Mouse (Mus musculus) adrenal gland, adult (tissue): ENCODE measurements around the gene Ecel1.
A peak's percentile ranks its signal among the peaks of the same experiment; 100 is the strongest.

Source experiments
- DNase-seq, 2 experiments: peaks; one replicate each; pipeline ENCODE4 v3.0.0; 2022 to 2023; ENCODE audit warnings: low spot score in 1 of 2; ENCODE audit not compliant: inconsistent age in 2 of 2

The Ecel1 gene

DNA sequence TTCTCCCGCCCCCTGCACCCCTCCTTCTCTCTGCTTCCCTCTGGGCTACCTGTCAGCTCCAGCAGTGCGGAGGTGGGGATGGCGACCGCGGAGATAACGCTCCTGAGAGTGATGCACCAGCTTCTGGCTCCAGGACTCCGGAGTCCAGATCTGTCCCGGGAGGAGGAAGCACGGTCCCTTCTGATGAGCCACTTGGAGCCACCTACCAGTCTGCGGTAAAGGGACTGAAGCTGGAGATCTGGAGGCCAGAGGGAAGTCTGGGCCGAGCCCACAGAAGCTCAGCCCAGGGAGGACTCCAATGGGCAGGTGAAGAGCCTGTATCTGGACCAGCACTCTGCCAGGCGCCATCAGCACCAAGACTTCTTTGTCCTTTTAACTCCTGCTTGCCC, at the start of gene Ecel1:
Gene Ecel1 (minus strand): TSS at position 323 of the 389 bp plus-strand sequence.
- no peak for DNase-seq

DNA sequence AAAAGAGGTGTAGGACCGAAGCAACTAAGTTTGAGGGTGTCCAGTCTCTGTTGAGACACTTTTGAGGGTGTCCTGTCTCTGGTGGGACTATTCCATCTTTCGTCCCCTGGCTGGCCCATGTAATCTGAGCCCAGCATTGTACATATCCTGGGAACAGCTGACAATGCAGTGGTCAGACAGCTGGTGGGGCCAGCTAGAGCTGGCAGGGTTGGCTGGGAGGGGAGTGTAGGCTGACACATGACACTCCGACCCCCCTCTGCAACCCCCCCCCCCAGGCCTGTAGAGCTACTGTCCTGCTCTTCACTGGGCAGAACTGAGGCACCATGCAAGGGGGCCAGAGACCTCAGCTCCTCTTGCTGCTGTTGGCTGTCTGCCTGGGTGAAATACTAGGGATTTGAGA, 49.2 kb upstream of the Ecel1 start:
- no peak for DNase-seq

DNA sequence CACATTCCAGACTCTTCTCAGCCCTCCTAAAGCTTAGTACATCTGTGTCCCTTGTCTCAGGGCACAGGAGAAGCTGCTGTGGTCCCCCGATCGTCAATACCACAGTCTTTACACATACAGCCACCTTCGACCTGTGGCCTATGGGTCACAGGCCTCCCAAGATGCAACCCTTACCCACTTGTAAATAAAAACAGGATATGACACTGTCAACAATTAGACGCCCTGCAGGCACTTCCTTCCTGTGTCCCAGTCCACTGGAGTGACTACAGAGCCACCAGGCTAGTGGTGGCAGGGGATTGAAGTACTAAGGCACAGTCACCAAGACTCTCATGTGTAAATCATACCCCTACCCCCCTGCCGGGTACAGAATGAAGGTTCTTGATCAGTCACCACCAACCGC, 48.7 kb upstream of the Ecel1 start:
- DNase-seq, result no peak

DNA sequence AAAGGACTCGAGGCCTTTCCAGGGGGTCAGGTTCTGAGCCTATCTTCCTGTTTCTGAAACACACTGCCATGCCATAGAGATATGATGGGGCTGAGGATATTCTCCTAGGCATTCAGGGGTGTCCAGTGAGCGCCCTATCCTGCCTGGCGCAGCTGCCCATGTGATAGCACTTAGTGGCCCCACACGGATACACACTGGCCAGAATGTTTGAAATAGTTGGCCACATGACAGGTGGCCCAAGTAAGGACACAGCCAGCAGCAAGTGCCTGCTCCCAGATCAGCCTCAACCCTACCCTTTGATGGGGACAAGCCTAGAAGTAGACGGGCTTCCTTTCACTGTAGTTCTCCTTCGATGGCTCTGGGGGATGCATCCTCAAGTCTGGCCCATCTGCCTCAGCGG, 48.1 kb upstream of the Ecel1 start, which contains the start of gene Chrng:
Gene Chrng (plus strand): TSS at position 193 of the 400 bp plus-strand sequence.
- DNase-seq, result no peak

DNA sequence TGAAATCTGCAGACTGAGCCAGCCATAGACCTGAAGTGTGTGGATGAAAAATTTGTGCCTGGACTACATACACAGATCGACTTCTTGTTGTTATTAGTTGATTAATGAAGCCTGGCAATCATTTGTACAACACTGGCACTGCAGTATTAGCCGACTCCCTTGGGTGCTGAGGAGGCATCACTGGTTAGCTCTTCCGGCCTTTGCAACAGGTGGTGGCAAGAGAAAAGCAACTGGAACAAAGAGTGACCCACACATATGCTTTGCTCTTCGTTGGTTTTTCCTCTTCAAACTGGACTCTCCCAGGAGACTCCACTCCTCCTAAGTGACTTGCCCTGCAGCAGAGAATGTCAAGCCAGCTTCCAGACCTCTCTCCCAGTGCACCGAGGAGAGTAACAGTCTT, 47.5 kb upstream of the Ecel1 start:
- no peak for DNase-seq

DNA sequence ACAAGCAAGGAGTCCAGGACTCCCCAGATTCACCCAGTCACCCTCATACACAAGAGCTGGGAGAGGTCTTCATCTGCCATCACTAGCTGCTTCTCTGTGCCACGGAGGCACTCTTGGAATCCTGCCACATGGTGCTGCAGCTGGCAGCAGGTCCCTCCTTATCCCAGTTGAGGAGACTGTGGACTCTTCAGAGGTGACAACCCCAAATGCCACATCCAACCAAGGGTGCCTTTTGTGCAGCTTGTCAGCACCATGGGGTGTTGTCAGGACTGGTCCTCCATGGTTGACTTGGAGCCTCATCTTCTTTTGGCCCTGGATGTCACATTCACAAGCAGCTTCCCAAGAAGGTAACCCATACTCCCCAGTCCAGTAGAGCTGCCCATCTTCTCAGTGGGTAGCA, 45.5 kb upstream of the Ecel1 start:
- no peak for DNase-seq

DNA sequence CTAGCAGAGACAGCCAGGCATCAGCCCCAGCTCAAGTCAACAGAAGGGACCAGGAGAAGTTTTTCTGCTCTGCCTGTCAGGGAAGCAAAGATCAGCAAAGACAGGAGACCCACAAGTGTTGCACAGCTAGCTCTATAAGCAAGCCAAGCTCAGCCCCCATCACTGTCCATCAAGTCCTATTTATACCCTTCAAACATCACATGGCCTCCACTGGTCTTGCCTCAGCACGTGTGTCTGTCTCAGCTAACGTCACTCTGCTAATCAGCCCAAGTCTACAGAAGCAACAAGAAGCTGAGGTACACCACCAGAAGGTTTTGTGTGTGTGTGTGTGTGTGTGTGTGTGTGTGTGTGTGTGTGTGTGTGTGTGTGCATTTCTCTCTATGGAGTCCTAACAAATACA, 44.5 kb upstream of the Ecel1 start:
- DNase-seq, result no peak

DNA sequence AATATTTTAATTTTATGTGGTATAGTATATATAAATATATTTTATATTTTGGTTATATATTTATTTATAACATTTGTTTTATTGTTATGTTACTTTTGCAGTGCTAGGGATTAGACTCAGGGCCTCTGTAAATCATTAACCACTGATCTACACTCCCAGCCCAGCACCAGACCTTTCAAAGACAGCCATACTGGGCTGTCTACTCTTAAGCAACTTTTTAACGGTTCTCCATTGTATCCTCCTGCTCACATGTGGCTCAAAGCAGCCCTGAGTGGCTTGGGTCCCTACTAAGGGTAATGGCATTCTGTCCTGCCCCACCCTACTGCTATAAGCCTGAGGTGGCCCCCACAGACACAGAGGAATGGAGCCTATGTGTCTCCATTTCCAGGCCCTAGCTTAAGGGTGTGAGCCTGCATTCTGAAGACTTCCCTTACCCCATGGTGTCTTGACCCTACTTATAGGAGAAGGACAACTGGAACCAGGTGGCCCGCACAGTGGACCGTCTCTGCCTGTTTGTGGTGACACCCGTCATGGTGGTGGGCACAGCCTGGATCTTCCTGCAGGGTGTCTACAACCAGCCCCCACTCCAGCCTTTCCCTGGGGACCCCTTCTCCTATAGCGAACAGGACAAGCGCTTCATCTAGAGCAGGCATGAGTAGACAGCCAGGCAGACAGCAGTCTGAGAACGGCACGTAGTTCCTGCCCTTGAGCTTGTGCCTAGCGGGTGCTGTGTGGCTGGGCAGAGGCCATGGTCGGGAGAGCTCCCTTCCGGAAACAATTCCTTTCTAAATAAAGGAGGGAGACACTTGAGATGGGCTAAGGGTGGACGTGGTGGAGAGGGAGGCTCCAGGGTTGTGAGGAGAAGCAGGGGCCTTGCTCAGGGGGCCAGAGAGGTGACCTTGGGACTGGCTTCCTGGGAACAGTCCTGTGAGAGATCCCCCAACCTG, 42.1 kb upstream of the Ecel1 start:
- DNase-seq, result no peak

DNA sequence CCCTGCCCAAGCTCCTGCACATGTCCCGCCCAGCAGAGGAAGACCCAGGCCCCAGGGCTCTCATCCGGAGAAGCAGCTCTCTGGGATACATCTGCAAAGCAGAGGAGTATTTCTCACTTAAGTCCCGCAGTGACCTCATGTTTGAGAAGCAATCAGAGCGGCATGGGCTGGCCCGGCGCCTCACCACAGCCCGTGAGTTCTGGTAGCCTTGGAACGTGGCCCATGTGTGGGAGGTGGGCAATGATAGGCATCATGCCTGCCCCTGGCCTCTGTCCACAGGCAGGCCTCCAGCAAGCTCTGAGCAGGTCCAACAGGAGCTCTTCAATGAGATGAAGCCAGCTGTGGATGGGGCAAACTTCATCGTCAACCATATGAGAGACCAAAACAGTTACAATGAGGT, 41.0 kb upstream of the Ecel1 start:
- DNase-seq, result no peak

DNA sequence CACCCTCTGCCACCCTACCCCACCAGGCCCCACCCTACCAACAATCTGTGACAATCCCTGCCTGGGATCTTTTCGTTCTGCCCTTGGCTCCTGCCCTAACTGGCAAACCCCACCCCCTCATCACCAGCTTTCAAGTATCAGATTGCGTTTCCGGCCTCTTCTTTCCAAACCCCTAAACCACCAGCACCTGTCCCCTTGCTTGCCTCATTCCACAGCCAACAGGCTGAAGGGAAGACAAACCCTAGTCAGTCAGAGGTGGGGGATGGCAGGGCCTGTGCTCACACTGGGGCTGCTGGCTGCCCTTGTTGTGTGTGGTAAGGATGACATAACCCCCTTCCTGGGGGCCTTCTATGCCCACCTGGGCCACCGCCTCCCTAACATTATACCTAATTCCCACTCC, 34.1 kb upstream of the Ecel1 start, which contains the start of gene Chrnd:
Gene Chrnd (plus strand): TSS at position 179 of the 400 bp plus-strand sequence.
- DNase-seq, result no peak

DNA sequence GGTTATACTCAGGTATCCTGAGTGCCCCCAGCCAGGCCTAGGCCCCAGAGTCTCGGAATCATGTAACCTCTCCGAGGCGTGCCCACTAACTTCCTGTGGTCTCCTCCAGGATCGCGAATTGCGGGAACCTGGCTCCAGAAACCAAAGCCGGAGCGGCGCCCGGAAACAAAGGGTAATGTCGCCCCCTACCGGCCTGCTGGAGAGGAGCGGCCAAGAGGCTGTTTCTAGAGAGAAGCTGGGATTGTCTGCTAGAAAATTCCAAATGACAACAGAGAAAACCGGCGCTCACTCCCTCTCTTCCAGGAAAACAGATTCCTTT, 30.7 kb upstream of the Ecel1 start:
- peak; percentile 71 to 90 for DNase-seq

DNA sequence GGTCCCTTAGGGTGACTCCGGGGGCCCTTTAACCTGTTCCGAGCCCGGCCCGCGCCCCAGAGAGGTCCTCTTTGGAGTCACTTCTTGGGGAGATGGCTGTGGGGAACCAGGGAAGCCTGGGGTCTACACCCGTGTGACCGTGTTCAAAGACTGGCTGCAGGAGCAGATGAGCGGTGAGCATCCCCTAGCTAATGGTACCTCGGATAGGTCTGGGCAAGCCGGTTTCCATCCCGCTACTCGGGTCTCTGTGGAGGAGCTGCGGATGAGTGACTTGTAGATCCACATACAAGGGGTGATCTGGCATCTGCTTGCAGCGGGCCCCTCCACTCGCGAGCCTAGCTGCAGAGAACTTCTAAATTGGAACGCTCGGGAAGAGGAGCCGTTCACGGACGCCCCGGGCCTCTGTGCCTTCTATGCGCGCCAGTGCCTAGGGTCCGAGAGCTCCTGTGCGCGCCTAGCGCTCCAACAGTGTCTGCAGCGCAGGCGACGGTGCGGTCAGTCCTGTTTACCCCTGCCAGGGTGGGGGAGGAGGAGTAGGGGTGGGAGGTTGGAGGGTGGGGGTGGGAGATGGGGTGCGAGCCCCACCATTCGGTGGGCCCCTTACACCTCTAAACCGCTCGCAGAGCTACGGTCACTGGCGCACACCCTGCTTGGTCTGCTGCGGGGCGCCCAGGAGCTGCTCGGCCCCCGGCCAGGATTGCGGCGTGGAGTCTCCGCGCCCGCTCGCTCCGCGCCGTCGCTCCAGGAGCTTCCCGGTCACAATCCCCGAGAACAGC, 30.1 kb upstream of the Ecel1 start:
- peak in 1 of 2 experiments; percentile 51 for DNase-seq

DNA sequence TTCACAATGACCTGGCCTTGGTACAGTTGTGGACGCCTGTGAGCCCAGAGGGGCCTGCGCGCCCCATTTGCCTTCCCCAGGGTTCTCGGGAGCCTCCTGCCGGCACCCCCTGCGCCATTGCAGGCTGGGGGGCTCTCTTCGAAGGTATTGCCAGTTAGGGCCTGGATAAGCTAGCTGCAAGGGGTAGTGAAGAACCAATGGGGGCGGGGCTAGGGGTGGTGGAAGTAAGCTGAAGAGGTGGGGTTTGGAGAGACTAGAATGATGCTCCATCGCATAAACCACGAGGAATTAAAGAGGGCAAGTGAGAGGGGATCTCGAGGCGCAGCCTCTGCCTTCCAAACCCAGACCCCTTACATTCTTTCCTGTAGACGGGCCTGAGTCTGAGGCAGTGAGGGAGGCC, 29.2 kb upstream of the Ecel1 start:
- peak in 1 of 2 experiments; percentile 37 for DNase-seq

DNA sequence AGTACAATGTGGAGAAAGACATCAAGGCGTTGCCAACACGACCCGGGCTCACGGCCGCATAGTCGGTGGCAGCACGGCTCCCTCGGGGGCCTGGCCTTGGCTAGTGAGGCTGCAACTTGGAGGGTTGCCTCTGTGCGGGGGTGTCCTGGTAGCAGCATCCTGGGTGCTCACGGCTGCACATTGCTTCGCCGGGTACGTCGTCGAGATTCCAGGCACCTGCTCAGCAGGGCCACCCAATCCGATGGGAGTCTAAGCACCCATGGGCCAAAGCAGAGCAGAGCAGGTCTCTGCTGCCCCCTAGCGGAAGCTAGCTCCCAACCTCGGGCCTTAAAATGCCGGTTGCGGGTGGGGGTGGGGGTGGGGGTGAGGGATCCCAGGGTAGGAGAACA, 28.4 kb upstream of the Ecel1 start:
- peak; percentile 81 to 92 for DNase-seq

DNA sequence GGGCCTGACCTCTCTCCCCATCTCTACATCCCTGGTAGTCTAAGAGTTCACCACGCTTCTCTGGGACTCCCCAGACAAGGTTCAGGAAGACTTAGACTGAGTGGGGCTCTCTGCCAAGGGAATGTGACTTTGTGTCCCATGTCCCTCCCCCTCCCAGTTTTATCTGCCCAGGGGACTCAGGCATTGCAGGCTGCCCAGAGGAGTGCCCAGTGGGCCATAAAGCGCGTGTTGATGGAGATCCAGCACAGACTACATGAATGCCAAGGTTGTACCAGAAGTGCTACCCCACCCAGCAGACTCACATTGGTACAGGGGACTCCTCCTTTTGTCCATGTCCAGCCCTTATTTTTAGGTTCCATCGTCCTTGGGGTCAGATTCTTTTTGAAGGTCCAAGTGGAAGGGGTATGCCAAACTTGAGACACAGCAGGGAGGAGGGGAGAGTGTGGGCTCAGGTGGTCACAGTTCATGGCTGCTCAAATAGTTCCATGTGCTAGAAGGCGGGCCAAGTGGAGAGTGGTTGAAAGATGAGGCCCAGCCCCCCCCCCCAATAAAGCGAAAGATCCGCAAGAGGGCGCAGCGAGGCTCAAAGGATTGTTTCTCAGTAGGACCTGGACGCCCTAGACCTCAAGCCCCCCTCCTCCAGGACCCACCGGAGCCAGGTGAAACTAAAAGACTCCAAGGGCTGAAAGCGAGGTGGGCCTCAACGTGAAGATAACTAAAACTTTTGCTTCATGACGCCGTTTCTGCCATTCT, 27.9 kb upstream of the Ecel1 start:
- peak in 1 of 2 experiments; percentile 54 for DNase-seq

DNA sequence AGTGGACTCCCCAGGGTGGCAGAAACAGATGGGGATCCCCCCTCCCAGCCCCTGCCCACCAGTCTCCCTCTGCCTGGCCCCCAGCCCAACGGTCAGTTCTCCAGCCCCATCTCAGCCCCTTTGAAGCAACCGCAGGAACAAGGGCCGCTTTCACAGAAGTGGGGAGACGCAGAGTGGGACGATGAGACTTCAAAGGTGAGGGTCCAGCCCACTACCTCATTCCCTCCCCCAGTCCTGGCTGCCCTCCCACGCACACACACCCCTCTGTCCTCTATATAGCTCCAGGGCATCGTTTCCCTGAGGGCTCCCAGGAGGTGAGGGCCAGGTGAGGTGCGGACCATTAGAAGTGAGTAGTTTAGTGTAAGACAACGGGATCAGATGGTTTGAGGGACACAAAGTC, 26.7 kb upstream of the Ecel1 start, which contains the start of gene Prss56:
Gene Prss56 (plus strand): TSS at position 301 of the 400 bp plus-strand sequence.
- DNase-seq, result no peak

DNA sequence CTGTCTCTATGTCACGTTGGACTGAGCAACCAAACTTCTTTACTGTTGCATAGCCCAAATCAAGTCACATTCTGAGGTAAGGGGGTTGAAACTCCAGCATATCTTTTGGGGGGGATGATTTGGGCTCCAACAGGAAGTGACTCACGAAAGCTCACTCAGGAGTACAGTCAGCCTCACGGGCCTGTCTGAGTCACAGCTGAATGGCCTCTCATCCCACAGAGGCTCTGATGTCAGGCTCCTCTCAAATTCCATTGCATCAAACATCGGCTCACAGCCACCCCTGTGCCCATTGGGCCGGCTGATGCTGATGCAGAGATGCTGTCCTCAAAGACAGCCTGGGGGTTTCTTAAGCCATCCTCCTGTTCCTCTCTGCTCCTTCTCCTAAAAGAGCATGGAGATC, 24.6 kb upstream of the Ecel1 start:
- peak; percentile 85 to 86 for DNase-seq

DNA sequence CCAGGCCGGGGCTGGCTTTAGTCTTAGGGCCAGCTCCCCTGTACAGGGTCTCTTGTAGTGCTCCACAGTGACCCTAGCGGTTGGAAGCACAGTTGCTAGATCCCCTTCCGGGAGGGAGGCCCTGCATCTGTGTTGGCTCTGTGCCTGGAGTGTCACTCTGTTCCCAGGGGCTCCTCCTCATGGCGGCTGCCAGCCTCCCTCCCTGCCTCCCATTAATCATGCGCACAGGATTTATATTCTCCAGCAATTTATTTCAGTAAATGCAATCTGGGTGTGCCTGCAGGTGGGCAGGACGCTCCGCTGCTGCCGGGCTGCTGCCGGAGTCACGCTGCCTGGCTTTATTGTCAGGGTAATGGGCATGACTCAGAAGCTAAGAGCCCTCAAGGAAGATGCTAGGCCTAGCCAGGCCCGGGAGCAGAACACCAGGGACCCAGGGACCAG, 19.6 kb upstream of the Ecel1 start:
- DNase-seq, result peak; percentile 52 to 71

DNA sequence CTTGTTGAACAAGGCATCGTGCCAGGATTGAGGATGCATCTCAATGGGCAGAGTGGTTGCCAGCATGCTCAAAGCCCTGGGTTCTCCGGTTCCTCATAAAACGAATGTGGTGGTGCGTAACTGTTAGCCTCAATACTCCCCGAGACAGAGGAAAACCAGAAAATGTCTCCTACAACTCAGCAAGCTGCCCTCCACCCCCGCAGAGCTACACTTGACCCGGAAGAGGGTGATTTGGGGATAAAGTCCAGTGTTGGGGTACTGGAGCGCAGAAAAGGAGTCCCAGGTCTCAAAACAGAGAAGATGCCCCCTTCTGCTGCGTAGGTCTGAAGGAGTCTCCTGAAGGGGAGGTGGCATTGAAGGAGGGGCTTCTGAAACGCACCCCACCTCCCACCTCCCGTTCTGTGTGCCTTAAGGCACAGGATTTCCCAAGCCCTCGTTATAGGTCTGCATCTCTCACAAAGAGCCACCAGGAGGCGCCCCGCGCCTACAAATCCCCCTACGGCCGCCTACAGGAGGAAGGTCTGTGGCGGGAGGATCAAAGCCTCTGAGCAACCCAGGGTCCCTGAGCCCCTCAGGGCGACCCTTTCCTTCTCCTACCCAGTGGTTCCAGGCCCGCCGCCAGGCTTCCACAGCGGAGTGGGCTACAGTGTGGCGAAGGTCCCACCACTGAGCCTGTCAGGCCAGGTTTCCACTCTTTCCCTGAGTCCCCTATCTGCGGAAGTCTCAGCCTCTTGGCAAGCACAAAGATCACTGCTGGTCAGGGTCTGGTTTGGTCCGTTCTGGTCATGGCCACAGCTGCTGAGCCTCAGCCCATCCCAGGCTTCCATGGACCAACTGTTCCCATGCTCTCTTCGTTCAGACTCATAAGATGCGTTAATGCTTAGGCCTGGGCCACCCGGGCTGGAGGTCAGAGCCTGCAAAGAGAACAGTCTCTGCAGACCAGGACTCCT, 18.0 kb upstream of the Ecel1 start:
- DNase-seq, result peak; percentile 75 to 89

DNA sequence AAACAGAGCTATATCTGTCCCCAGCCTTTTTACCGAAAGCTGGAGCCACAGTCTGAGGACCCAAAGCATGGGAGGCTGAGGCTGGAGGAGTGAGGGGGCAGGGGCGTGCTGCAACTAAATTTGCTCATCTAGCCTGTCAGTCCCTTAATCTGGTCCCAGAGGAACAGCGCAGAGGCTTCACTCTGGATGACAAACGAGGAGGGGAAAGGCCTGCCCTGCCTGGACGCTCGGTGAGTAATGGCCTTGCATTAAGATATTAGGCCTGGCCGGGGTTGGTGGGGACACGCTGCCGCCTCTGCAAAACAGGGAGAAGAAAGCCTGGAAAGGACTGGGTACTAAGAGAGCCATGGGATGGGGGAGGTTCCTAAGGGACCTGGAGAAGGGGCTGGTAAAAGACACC, 16.0 kb upstream of the Ecel1 start:
- peak; percentile 52 to 75 for DNase-seq
